Mouse (Mus musculus) thymus, postnatal 10 days (tissue): ENCODE data around the gene Tpk1.

Experiments
- DNase-seq, 2 experiments: peaks; one replicate each; pipeline ENCODE4 v3.0.0; 2021; ENCODE audit warnings: low spot score in 2 of 2

The Tpk1 gene

DNA sequence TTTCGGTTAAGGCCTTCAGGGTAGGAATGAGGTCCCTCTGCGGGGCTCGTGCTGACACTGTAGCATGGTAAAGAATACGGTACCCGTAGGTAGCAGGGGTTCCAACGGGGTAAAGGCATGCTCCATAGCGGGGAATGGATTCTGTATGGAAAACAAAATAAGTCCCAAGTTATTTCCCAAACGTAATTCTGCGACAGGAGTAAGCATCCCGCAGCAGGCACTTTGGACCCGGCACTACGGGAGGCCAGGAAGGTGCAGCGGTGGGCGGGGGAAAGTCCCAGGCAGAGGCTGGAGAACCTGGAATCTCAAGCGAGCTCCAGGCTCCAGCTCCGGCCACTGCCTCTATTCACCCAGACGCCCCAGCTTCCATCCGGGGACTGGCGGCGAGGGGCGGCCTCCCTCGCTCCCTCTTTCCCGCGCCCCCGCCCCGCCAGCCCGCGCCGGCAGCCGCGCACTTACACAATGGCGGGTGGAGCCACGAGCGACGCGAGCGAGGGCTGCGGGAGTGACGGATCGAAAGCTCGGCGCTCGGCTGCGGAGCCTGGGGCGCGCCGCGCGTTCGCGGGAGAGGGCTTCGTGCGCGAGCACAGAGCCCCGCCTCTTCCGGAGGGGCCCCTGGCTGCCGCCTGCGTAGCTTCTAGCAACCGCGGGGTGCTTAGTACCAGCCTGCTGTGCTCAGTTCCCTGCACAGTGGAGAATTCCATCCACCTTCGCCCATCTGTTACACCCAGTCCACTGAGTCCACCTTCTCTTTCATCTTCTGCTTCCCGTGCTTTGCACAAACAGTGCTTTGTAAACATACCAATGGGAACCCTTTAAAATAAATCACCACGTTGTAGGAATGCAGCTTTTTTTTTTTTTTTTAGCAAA, at the start of gene Tpk1:
Tpk1 (minus strand) TSS at position 602 of the 870 bp plus-strand sequence.
- peak; percentile 87 to 92 for DNase-seq

- no peak for DNase-seq
These were observed 36.9 kb upstream of the Tpk1 start for GRCm38 (mm10) chr6:43702810-43703614.

DNA sequence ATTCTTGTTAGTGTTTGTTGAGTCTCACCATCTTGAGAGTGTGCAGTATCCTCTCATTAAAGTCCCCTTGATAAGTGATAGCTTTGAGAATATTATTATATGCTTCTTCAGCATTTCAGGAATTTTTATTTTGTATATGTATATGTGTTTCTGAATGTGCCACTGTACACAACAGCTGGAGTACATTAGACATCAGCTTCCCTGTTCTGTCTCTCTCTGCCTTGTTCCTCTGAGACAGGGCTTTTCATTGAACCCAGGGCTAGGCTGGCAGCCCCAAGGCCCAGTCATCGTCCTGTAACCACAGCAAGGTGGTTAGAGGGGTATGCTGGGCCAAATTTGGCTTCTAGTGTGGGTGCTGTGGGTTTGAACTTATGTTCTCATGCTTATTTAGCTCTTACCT, 25.8 kb upstream of the Tpk1 start:
- DNase-seq = no peak

DNA sequence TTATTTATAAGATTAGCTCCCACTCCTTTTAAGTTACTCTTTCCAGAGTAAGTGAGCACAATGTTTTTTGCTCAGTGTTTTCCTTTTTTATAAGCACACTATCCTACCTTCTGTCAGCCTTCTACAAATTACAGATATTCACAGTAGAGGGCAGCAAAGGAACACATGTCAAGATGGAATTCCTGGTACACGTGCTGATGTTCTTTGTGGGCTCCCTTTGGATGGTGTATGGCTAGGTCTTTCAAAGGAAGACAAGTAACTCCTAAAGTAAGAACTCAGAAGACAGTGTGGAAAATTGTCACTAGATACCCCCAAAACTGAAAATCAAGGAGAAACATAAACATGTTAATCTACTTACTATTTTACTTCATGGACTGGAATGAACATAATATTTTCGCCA, 19.9 kb upstream of the Tpk1 start:
- DNase-seq = no peak

- DNase-seq = no peak
These were observed 16.5 kb upstream of the Tpk1 start for GRCm38 (mm10) chr6:43682535-43682934.

GRCm38 (mm10) chr6:43678689-43679212, 12.7 kb upstream of the Tpk1 start:
- no peak for DNase-seq

GRCm38 (mm10) chr6:43677566-43677965, 11.5 kb upstream of the Tpk1 start:
- DNase-seq = no peak

GRCm38 (mm10) chr6:43676139-43676538, 10.1 kb upstream of the Tpk1 start:
- DNase-seq = no peak

DNA sequence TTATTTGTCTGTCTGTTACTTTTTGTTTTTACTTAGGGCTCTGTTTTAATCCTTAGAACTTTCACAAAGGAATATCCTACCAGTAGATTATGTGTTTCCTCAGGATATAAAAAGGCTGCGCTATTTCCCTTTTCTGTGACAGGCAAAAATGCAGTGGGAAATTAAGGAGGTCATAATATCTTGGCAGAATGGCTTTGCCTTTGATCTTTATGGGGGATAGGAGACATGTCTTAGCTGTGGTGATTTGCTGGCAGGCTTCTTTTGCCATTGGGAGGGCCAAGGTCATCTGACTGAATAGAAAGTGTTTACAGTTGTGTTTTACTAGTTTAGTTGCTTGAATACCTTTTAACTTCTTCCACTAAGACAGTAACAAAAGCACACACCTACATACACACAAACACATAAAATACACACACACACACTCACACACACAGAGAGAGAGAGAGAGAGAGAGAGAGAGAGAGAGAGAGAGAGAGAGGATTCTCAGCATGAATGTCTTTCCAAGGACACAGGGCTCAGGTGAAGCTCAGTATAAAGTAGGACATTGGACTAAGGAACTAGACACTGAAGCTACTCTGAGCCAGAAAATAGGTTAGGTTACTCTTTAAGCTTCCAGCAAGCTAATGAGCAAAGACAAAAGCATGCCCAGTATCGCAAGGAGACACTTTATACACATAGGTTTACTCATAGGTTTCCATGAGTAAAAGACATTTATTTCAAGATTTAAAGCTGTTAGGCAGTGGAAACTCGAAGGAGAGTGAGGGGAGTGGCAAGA, 9.1 kb upstream of the Tpk1 start:
- no peak for DNase-seq

- DNase-seq = no peak
These were observed 4.9 kb upstream of the Tpk1 start for GRCm38 (mm10) chr6:43670939-43671338.

GRCm38 (mm10) chr6:43667681-43668080, 1.6 kb upstream of the Tpk1 start:
- DNase-seq = no peak

GRCm38 (mm10) chr6:43666611-43667400, 728 bp upstream of the Tpk1 start:
- no peak for DNase-seq

DNA sequence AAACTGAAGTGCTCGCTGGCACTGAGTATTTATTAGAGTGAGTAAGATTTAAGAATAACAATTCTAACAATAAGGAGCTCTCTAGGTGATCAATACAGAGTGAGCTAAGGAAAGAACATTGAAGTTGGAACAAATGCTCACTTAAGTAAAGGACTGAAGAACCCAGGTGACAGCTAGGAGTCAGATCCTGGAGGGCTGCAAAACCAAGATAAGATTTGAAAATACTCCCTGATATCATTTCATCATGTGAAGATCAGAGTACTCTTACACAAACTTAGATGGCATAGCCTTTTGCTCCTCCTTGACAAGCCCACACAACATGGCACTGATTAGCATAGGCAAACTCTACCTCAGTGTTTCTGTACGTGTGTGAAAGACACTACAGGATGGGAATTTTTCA, 4.3 kb downstream of the Tpk1 start:
- DNase-seq = no peak

DNA sequence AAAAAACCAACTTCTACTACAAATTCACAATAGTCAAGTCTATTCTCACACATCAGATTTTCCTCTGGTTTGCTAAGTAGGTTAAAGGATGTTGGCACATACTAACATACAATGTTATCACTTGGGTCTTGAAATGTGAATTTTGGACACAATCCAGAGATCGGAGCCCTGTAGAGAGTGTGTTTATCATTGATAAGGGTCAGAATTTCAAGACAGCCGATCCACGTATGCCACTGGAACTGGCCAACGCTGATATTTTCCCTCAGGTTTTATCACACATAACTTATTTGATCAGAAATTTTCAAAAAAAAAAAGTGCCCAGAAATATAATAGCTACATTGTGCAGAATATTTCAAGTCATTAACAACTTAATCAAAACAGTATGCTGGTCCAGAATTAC, 7.8 kb downstream of the Tpk1 start:
- no peak for DNase-seq

DNA sequence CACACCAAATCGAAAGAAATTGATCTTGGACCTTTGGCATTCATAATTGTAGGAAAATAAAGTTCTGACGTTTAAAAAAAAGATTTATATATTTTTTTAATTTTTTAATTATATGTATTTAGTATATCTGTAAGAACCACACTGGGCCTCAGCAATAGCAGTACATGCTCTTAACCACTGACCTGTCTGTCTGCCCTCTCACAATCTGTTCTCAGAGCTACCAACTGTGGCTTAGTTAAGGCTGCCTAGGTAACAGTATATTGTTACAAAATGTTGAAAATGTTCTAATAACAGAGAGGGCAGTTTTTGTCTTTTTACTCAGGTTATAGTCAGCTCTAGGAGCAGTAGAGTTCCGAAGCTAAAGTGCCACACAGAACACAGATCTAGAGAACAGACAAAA, 8.2 kb downstream of the Tpk1 start:
- no peak for DNase-seq

DNA sequence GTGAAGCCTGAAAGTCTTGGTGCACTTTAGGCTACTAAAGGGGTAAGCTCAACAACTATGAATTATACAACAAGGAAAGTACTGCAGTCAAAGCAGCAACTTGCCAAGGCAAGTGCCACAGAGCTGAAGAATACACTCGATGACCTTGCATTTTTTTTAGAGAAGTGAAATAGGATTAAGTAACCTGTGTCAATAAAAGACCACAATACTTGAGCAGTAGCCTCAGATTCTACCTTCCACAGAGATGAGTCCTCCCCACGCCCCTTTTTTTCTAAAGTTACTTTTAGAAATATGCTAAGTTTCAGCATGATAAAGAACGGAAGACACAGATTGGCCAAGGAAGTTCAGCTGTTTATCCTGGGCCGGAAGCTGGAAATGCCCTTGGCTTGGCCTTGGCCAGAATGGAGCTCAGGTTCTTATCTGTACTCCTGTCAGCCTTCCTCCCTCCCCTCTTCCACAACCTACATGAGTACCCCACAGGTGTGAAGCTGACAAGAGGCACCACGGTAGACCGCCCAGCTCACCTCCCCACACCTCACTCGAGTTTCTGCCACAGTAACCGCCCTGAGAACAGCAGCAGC, 11.1 kb downstream of the Tpk1 start:
- DNase-seq = no peak

DNA sequence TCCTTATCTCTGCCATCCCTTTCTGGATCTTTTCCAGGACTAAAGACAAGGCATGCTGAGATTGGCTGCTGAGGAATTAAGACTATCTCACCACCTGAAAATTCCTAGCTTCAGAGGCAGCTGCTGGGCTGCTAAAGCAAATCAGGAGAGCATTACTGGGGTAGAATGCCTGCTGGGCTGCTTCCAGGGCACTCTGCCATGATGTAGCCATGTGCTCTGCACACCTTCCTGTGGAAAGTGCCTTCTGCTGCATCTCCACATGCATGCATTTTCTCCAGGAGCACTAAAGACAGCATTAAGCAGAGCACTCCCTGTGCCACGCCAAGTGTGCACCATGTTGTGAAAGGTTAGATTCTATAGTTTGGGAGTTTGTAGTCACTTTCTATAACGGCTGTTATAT, 16.6 kb downstream of the Tpk1 start:
- DNase-seq = no peak

- DNase-seq = no peak
These were observed 20.4 kb downstream of the Tpk1 start for GRCm38 (mm10) chr6:43645674-43646073.

DNA sequence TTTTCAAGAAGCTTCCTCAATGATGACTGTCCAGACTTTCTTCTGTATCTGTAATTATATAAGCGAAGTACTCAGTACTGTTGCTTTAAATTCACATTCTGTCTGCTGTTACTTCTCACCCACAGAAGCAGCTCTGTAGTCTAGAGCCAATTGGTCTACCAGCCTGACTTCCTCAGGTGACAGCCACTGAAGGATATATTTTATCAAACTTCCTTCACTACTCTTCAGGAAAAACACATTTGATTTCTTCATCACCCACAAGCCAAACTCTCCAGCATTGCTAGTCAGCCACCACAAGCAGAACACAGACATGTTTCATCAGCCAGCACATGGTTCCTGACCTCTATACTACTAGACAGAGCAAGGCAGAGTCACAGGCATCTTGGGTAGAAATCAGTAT, 21.0 kb downstream of the Tpk1 start:
- no peak for DNase-seq

GRCm38 (mm10) chr6:43643718-43644117, 22.4 kb downstream of the Tpk1 start:
- DNase-seq = no peak

- DNase-seq = no peak
These were observed 23.7 kb downstream of the Tpk1 start for GRCm38 (mm10) chr6:43642375-43642774.
